Mouse (Mus musculus): ENCODE data around the gene Popdc2. TPM values are rescaled to one million over a fixed set of nuclear protein-coding genes. Genes with fewer than 3 reads are reported as not detected.

The Popdc2 gene
- polyA plus RNA-seq, 1 experiment from 2014 or later, result 0.57 TPM

DNA sequence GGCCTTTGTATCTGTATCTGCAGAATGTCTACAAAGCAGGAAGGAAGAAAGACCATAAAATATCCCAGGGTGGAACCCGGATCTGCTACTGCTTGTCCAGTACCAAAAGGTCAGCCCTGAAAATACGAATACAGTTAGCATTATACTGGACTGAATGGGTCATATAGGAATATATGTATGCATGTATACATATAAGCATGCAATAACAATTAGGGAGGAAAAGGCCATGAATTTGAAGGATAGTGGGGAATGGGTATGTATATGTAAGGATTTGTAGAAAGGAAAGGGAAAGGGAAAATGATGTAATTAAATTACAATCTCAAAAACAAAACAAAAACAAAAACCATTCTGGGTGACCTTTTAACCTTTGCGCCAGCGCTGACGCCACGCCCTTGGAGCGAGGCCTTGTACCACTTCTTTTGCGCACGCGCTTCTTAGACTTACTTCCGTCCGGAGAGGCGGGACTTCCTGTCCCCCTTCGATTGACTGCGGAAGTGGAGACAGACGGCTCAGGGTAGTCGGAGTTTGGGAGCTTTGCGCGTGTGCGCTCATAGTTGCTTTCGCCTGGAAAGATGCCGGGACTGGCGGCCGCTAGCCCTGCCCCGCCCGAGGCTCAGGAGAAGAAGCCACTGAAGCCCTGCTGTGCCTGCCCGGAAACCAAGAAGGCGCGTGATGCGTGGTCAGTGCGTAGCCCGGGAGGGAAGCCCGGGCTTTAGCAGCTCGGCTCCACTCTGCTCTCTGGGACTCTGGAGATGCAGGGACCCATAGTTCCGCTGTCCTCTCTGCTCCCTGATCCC lies 15.3 kb upstream of the Popdc2 start, which contains the start of the genes Cox17 and Gm21987:
TSS of gene Cox17 (plus strand) at position 463 of the 797 bp plus-strand sequence.
TSS of gene Gm21987 (plus strand) at position 512 of the 797 bp plus-strand sequence.
- ATAC-seq (replicated peaks), result peak; percentile 98
- H3K27ac ChIP-seq, result peak within 1 kb of the TSS; percentile 83

GRCm38 (mm10) chr16:38347588-38347987 lies 14.4 kb upstream of the Popdc2 start:
- no peak for ATAC-seq (replicated peaks)
- no peaks in the 10 kb centered on the region for H3K27me3 ChIP-seq (replicated peaks)
- H3K4me2 ChIP-seq, result peak overlapping the region; percentile 75
- H3K9me3 ChIP-seq, result no peaks in the 10 kb centered on the region
- H3K36me3 ChIP-seq (replicated peaks), result peaks cover 18% of the 10 kb centered on the region; the same call in 1 of the 2 replicates
- H3K9ac ChIP-seq, result peak overlapping the region; percentile 86; the same call in 1 of the 2 replicates
- no peak overlapping the region for H3K27ac ChIP-seq
- peaks cover 11% of the 10 kb centered on the region for H3K4me1 ChIP-seq
- peak overlapping the region; percentile 90 for H3K4me3 ChIP-seq
- WGBS, result 60% methylated on average over 6 of the region's 6 CpGs

More for the DNA sequence above, 15.3 kb upstream of the Popdc2 start, which contains the start of the genes Cox17 and Gm21987:
- no peaks in the 10 kb centered on the region for H3K27me3 ChIP-seq (replicated peaks)
- 3% methylated on average over 35 of the region's 35 CpGs for WGBS
- peaks cover 15% of the 10 kb centered on the region; the same call in 1 of the 2 replicates for H3K36me3 ChIP-seq (replicated peaks)
- H3K9ac ChIP-seq, result peak within 1 kb of the TSS; percentile 86
- H3K4me3 ChIP-seq, result peak within 1 kb of the TSS; percentile 90
- H3K9me3 ChIP-seq, result no peaks in the 10 kb centered on the region
- peak within 1 kb of the TSS; percentile 75 for H3K4me2 ChIP-seq
- H3K4me1 ChIP-seq, result peaks cover 13% of the 10 kb centered on the region

DNA sequence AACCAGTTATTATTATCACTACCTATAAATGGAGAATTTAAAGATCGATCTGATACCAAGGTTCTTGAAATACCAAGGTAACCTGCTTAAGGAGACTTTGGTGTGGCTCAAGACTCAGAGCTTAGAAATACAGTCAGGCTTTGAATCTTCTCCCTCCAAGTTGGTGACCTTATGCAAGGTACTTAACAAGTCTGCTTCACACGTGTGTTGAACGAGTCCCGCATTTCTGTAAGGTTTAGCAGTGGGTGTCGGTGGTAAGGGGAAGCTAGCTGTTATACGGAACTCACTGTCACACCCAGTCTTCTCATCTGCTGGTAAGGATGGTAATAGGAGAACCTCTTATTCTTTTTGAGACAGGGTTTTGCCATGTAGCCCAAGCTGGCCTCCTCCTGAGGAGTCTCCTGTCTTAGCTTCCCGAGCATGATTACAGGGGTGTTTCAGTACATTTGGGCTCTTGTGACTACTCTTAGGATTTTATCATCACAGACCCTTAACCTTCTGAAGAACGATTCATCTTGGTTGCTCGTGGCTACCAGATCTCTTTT lies 13.7 kb upstream of the Popdc2 start:
- Histone ChIP-seq H3K4me2 (no peak overlapping the region), H3K36me3 (replicated peaks) (peaks cover 18% of the 10 kb centered on the region; the same call in 1 of the 2 replicates), H3K9me3 (no peaks in the 10 kb centered on the region), H3K4me3 (no peak overlapping the region), H3K27ac (no peak overlapping the region), H3K4me1 (peaks cover 11% of the 10 kb centered on the region), H3K9ac (no peak overlapping the region), H3K27me3 (replicated peaks) (no peaks in the 10 kb centered on the region)
- ATAC-seq (replicated peaks), result no peak
- 95% methylated on average over 9 of the region's 9 CpGs for WGBS

DNA sequence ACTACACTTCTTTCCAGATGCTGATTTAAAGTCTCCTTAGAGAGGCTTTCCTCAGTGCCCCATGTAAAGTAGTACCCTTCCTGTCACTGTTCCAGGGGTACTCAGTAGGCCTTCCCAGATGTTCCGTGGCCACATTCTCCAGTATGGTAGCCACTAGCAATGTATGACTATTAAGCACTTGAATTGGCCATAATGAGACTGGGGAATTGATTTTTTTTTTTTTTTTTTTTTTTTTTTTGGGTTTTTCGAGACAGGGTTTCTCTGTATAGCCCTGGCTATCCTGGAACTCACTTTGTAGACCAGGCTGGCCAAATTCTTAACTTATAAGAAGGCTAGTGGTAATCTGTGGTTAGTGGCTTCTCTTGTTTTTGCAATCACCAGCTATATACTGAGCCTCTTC lies 12.1 kb upstream of the Popdc2 start:
- ATAC-seq (replicated peaks), result no peak
- H3K4me3 ChIP-seq, result no peak overlapping the region
- no peak overlapping the region for H3K4me2 ChIP-seq
- 81% methylated on average over 2 of the region's 2 CpGs for WGBS
- no peaks in the 10 kb centered on the region for H3K9me3 ChIP-seq
- no peaks in the 10 kb centered on the region for H3K27me3 ChIP-seq (replicated peaks)
- H3K4me1 ChIP-seq, result peaks cover 11% of the 10 kb centered on the region
- H3K27ac ChIP-seq, result no peak overlapping the region
- H3K36me3 ChIP-seq (replicated peaks), result peaks cover 18% of the 10 kb centered on the region; the same call in 1 of the 2 replicates
- H3K9ac ChIP-seq, result no peak overlapping the region

GRCm38 (mm10) chr16:38350361-38350855 lies 11.6 kb upstream of the Popdc2 start:
- no peak overlapping the region for H3K27ac ChIP-seq
- H3K9me3 ChIP-seq, result no peaks in the 10 kb centered on the region
- peaks cover 11% of the 10 kb centered on the region for H3K4me1 ChIP-seq
- H3K27me3 ChIP-seq (replicated peaks), result no peaks in the 10 kb centered on the region
- H3K36me3 ChIP-seq (replicated peaks), result peaks cover 18% of the 10 kb centered on the region; the same call in 1 of the 2 replicates
- H3K4me2 ChIP-seq, result no peak overlapping the region
- H3K4me3 ChIP-seq, result no peak overlapping the region
- 93% methylated on average over 7 of the region's 7 CpGs for WGBS
- H3K9ac ChIP-seq, result no peak overlapping the region
- no peak for ATAC-seq (replicated peaks)

GRCm38 (mm10) chr16:38350939-38351338 lies 11.1 kb upstream of the Popdc2 start:
- H3K36me3 ChIP-seq (replicated peaks), result peaks cover 18% of the 10 kb centered on the region; the same call in 1 of the 2 replicates
- H3K27ac ChIP-seq, result no peak overlapping the region
- no peaks in the 10 kb centered on the region for H3K27me3 ChIP-seq (replicated peaks)
- H3K9me3 ChIP-seq, result no peaks in the 10 kb centered on the region
- H3K4me2 ChIP-seq, result no peak overlapping the region
- H3K4me3 ChIP-seq, result no peak overlapping the region
- peaks cover 11% of the 10 kb centered on the region for H3K4me1 ChIP-seq
- no peak overlapping the region for H3K9ac ChIP-seq
- 88% methylated on average over 6 of the region's 6 CpGs for WGBS
- no peak for ATAC-seq (replicated peaks)

- no peak overlapping the region for H3K4me2 ChIP-seq
These were observed 10.0 kb upstream of the Popdc2 start for GRCm38 (mm10) chr16:38352031-38352430.

GRCm38 (mm10) chr16:38352851-38353250 lies 9.2 kb upstream of the Popdc2 start:
- no peak for ATAC-seq (replicated peaks)
- no peak overlapping the region for H3K4me2 ChIP-seq
- no peak overlapping the region for H3K9ac ChIP-seq
- H3K36me3 ChIP-seq (replicated peaks), result peaks cover 18% of the 10 kb centered on the region; the same call in 1 of the 2 replicates
- no peak overlapping the region for H3K4me3 ChIP-seq
- peaks cover 5% of the 10 kb centered on the region for H3K4me1 ChIP-seq
- no peaks in the 10 kb centered on the region for H3K27me3 ChIP-seq (replicated peaks)
- H3K9me3 ChIP-seq, result no peaks in the 10 kb centered on the region
- H3K27ac ChIP-seq, result no peak overlapping the region

More at GRCm38 (mm10) chr16:38352031-38352430, 10.0 kb upstream of the Popdc2 start:
- ATAC-seq (replicated peaks), result no peak
- no peak overlapping the region for H3K4me3 ChIP-seq
- H3K9me3 ChIP-seq, result no peaks in the 10 kb centered on the region
- H3K36me3 ChIP-seq (replicated peaks), result peaks cover 18% of the 10 kb centered on the region; the same call in 1 of the 2 replicates
- H3K9ac ChIP-seq, result no peak overlapping the region
- H3K4me1 ChIP-seq, result peaks cover 11% of the 10 kb centered on the region
- WGBS, result 86% methylated on average over 7 of the region's 7 CpGs
- H3K27ac ChIP-seq, result no peak overlapping the region
- no peaks in the 10 kb centered on the region for H3K27me3 ChIP-seq (replicated peaks)

GRCm38 (mm10) chr16:38353642-38354041 lies 8.4 kb upstream of the Popdc2 start:
- H3K36me3 ChIP-seq (replicated peaks), result peaks cover 18% of the 10 kb centered on the region; the same call in 1 of the 2 replicates
- no peaks in the 10 kb centered on the region for H3K9me3 ChIP-seq
- H3K9ac ChIP-seq, result no peak overlapping the region
- ATAC-seq (replicated peaks), result no peak
- no peak overlapping the region for H3K27ac ChIP-seq
- H3K4me1 ChIP-seq, result no peaks in the 10 kb centered on the region
- no peaks in the 10 kb centered on the region for H3K27me3 ChIP-seq (replicated peaks)
- H3K4me2 ChIP-seq, result no peak overlapping the region
- 94% methylated on average over 2 of the region's 2 CpGs for WGBS
- H3K4me3 ChIP-seq, result no peak overlapping the region

DNA sequence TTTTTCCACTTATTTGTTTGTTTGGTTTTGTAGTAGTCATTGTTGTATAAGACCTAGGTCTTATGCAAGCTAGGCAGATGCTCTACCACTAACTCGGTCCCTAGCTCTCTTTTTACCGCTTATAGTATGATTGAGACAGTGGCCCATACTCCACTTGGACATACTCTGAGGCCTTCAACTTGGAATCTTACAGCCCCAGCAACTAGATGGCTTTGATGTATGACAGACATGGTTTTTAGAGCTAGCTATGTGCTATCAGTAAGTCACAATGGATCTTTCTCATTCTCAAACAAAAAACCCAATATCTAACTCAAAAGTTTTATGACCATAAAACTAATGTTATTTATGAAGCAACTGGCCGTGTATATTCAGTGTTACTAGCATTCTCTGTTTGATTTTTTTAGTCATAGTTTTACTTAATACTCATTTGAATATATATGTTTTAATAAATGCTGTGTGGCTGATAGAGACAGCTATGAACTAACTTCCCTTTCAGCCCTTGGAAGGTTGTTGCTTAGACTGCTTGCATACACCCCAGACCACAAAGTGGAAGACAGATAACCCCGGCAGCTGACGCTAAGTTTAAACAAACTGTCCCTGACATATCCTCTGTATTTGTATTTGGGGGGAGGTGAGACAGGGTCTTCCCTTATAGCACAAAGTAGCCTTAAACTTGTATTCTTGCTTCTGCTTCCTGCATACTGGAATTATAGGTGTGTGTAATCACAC lies 7.7 kb upstream of the Popdc2 start:
- Histone ChIP-seq H3K4me1 (no peaks in the 10 kb centered on the region), H3K4me2 (no peak overlapping the region), H3K9me3 (no peaks in the 10 kb centered on the region), H3K27me3 (replicated peaks) (no peaks in the 10 kb centered on the region), H3K4me3 (no peak overlapping the region), H3K36me3 (replicated peaks) (peaks cover 15% of the 10 kb centered on the region; the same call in 1 of the 2 replicates), H3K9ac (no peak overlapping the region), H3K27ac (no peak overlapping the region)
- WGBS, result 93% methylated on average over 5 of the region's 5 CpGs
- ATAC-seq (replicated peaks), result no peak

GRCm38 (mm10) chr16:38358256-38358812 lies 3.7 kb upstream of the Popdc2 start:
- H3K27me3 ChIP-seq (replicated peaks), result no peaks in the 10 kb centered on the region
- no peak overlapping the region for H3K4me2 ChIP-seq
- H3K4me1 ChIP-seq, result no peaks in the 10 kb centered on the region
- no peak overlapping the region for H3K9ac ChIP-seq
- H3K36me3 ChIP-seq (replicated peaks), result no peaks in the 10 kb centered on the region
- H3K9me3 ChIP-seq, result no peaks in the 10 kb centered on the region
- no peak overlapping the region for H3K27ac ChIP-seq
- 87% methylated on average over 6 of the region's 6 CpGs for WGBS
- ATAC-seq (replicated peaks), result no peak
- H3K4me3 ChIP-seq, result no peak overlapping the region
